Mouse (Mus musculus): ENCODE measurements around the gene Msln. TPM values are rescaled to one million over a fixed set of nuclear protein-coding genes. Genes with fewer than 3 reads are reported as not detected.

Gene Msln
- polyA plus RNA-seq, 1 experiment from 2014 or later, result 3.4 TPM

GRCm38 (mm10) chr17:25781339-25781738 lies 27.2 kb upstream of the Msln start:
- Histone ChIP-seq H3K27ac (ENCODE audit: low read depth, low read length) (no peak overlapping the region), H3K9ac (ENCODE audit: low read depth, low read length) (no peak overlapping the region), H3K4me2 (no peak overlapping the region), H3K9me3 (replicated peaks; ENCODE audit: control insufficient read depth, low read length) (no peaks in the 10 kb centered on the region), H3K4me1 (ENCODE audit: control insufficient read depth, insufficient read depth, low read length) (peaks cover 12% of the 10 kb centered on the region), H3K36me3 (ENCODE audit: control insufficient read depth, insufficient read depth, low read length) (peaks cover 18% of the 10 kb centered on the region), H3K4me3 (ENCODE audit: low read depth, low read length) (no peak overlapping the region), H3K27me3 (ENCODE audit: control insufficient read depth, insufficient read depth, low read length) (no peaks in the 10 kb centered on the region)
- WGBS (ENCODE audit: insufficient replicate concordance), result 76% methylated on average over 6 of the region's 6 CpGs
- ATAC-seq (replicated peaks; ENCODE audit: insufficient number of reproducible peaks, low FRiP score, low TSS enrichment), result no peak

GRCm38 (mm10) chr17:25777948-25778347 lies 23.8 kb upstream of the Msln start:
- H3K9me3 ChIP-seq (replicated peaks; ENCODE audit: control insufficient read depth, low read length), result no peaks in the 10 kb centered on the region
- ATAC-seq (replicated peaks; ENCODE audit: insufficient number of reproducible peaks, low FRiP score, low TSS enrichment), result no peak
- H3K27ac ChIP-seq (ENCODE audit: low read depth, low read length), result no peak overlapping the region
- no peak overlapping the region for H3K4me3 ChIP-seq (ENCODE audit: low read depth, low read length)
- 91% methylated on average over 5 of the region's 5 CpGs for WGBS (ENCODE audit: insufficient replicate concordance)
- peaks cover 18% of the 10 kb centered on the region for H3K36me3 ChIP-seq (ENCODE audit: control insufficient read depth, insufficient read depth, low read length)
- no peaks in the 10 kb centered on the region for H3K27me3 ChIP-seq (ENCODE audit: control insufficient read depth, insufficient read depth, low read length)
- H3K4me1 ChIP-seq (ENCODE audit: control insufficient read depth, insufficient read depth, low read length), result peaks cover 6% of the 10 kb centered on the region
- no peak overlapping the region for H3K4me2 ChIP-seq
- no peak overlapping the region for H3K9ac ChIP-seq (ENCODE audit: low read depth, low read length)

GRCm38 (mm10) chr17:25775318-25776062 lies 21.3 kb upstream of the Msln start:
- Histone ChIP-seq H3K27me3 (ENCODE audit: control insufficient read depth, insufficient read depth, low read length) (no peaks in the 10 kb centered on the region), H3K27ac (ENCODE audit: low read depth, low read length) (no peak overlapping the region), H3K36me3 (ENCODE audit: control insufficient read depth, insufficient read depth, low read length) (0 out of 2 replicates have a peak, but pooled peaks cover 2% of the 10 kb centered on the region), H3K9ac (ENCODE audit: low read depth, low read length) (no peak overlapping the region), H3K4me3 (ENCODE audit: low read depth, low read length) (no peak overlapping the region), H3K4me1 (ENCODE audit: control insufficient read depth, insufficient read depth, low read length) (peaks cover 6% of the 10 kb centered on the region), H3K4me2 (no peak overlapping the region), H3K9me3 (replicated peaks; ENCODE audit: control insufficient read depth, low read length) (no peaks in the 10 kb centered on the region)
- no peak for ATAC-seq (replicated peaks; ENCODE audit: insufficient number of reproducible peaks, low FRiP score, low TSS enrichment)
- 82% methylated on average over 10 of the region's 10 CpGs for WGBS (ENCODE audit: insufficient replicate concordance)

GRCm38 (mm10) chr17:25773549-25774120 lies 19.5 kb upstream of the Msln start, which contains the start of gene Narfl:
Narfl (plus strand) TSS chr17:25773776.
- Histone ChIP-seq H3K9me3 (replicated peaks; ENCODE audit: control insufficient read depth, low read length) (no peaks in the 10 kb centered on the region), H3K27me3 (ENCODE audit: control insufficient read depth, insufficient read depth, low read length) (peaks cover 5% of the 10 kb centered on the region; the same call in 1 of the 2 replicates), H3K27ac (ENCODE audit: low read depth, low read length) (no peak within 1 kb of the TSS), H3K9ac (ENCODE audit: low read depth, low read length) (peak within 1 kb of the TSS; percentile 92), H3K36me3 (ENCODE audit: control insufficient read depth, insufficient read depth, low read length) (0 out of 2 replicates have a peak, but pooled peaks cover 2% of the 10 kb centered on the region), H3K4me3 (ENCODE audit: low read depth, low read length) (peak within 1 kb of the TSS; percentile 88), H3K4me1 (ENCODE audit: control insufficient read depth, insufficient read depth, low read length) (peaks cover 6% of the 10 kb centered on the region), H3K4me2 (peak within 1 kb of the TSS; percentile 94)
- WGBS (ENCODE audit: insufficient replicate concordance), result under 1% methylated on average over 37 of the region's 37 CpGs
- ATAC-seq (replicated peaks; ENCODE audit: insufficient number of reproducible peaks, low FRiP score, low TSS enrichment), result peak; percentile 69; the same call in 1 of the 2 replicates

- H3K4me3 ChIP-seq (ENCODE audit: low read depth, low read length), result no peak overlapping the region
- H3K4me2 ChIP-seq, result no peak overlapping the region
- no peak for ATAC-seq (replicated peaks; ENCODE audit: insufficient number of reproducible peaks, low FRiP score, low TSS enrichment)
- H3K9ac ChIP-seq (ENCODE audit: low read depth, low read length), result no peak overlapping the region
- peaks cover 7% of the 10 kb centered on the region for H3K27me3 ChIP-seq (ENCODE audit: control insufficient read depth, insufficient read depth, low read length)
- no peak overlapping the region for H3K27ac ChIP-seq (ENCODE audit: low read depth, low read length)
- no peaks in the 10 kb centered on the region for H3K9me3 ChIP-seq (replicated peaks; ENCODE audit: control insufficient read depth, low read length)
- WGBS (ENCODE audit: insufficient replicate concordance), result 65% methylated on average over 9 of the region's 9 CpGs
- no peaks in the 10 kb centered on the region for H3K36me3 ChIP-seq (ENCODE audit: control insufficient read depth, insufficient read depth, low read length)
- peaks cover 3% of the 10 kb centered on the region for H3K4me1 ChIP-seq (ENCODE audit: control insufficient read depth, insufficient read depth, low read length)
These were observed 15.2 kb upstream of the Msln start for GRCm38 (mm10) chr17:25769331-25769730.

- Histone ChIP-seq H3K4me3 (ENCODE audit: low read depth, low read length) (no peak overlapping the region), H3K27me3 (ENCODE audit: control insufficient read depth, insufficient read depth, low read length) (peaks cover 7% of the 10 kb centered on the region), H3K4me2 (no peak overlapping the region), H3K9me3 (replicated peaks; ENCODE audit: control insufficient read depth, low read length) (no peaks in the 10 kb centered on the region), H3K9ac (ENCODE audit: low read depth, low read length) (no peak overlapping the region), H3K4me1 (ENCODE audit: control insufficient read depth, insufficient read depth, low read length) (no peaks in the 10 kb centered on the region), H3K27ac (ENCODE audit: low read depth, low read length) (no peak overlapping the region), H3K36me3 (ENCODE audit: control insufficient read depth, insufficient read depth, low read length) (no peaks in the 10 kb centered on the region)
- 64% methylated on average over 5 of the region's 5 CpGs for WGBS (ENCODE audit: insufficient replicate concordance)
- no peak for ATAC-seq (replicated peaks; ENCODE audit: insufficient number of reproducible peaks, low FRiP score, low TSS enrichment)
These were observed 11.7 kb upstream of the Msln start for GRCm38 (mm10) chr17:25765886-25766285.

- H3K4me1 ChIP-seq (ENCODE audit: control insufficient read depth, insufficient read depth, low read length), result no peaks in the 10 kb centered on the region
- ATAC-seq (replicated peaks; ENCODE audit: insufficient number of reproducible peaks, low FRiP score, low TSS enrichment), result no peak
- no peaks in the 10 kb centered on the region for H3K9me3 ChIP-seq (replicated peaks; ENCODE audit: control insufficient read depth, low read length)
- H3K4me3 ChIP-seq (ENCODE audit: low read depth, low read length), result no peak overlapping the region
- H3K9ac ChIP-seq (ENCODE audit: low read depth, low read length), result no peak overlapping the region
- peaks cover 2% of the 10 kb centered on the region; the same call in 1 of the 2 replicates for H3K27me3 ChIP-seq (ENCODE audit: control insufficient read depth, insufficient read depth, low read length)
- no peak overlapping the region for H3K27ac ChIP-seq (ENCODE audit: low read depth, low read length)
- WGBS (ENCODE audit: insufficient replicate concordance), result 35% methylated on average over 3 of the region's 3 CpGs
- no peaks in the 10 kb centered on the region for H3K36me3 ChIP-seq (ENCODE audit: control insufficient read depth, insufficient read depth, low read length)
- H3K4me2 ChIP-seq, result no peak overlapping the region
These were observed 8.4 kb upstream of the Msln start for GRCm38 (mm10) chr17:25762591-25762990.

- no peaks in the 10 kb centered on the region for H3K36me3 ChIP-seq (ENCODE audit: control insufficient read depth, insufficient read depth, low read length)
- 43% methylated on average over 4 of the region's 4 CpGs for WGBS (ENCODE audit: insufficient replicate concordance)
- H3K4me3 ChIP-seq (ENCODE audit: low read depth, low read length), result no peak overlapping the region
- no peak overlapping the region for H3K27ac ChIP-seq (ENCODE audit: low read depth, low read length)
- no peak overlapping the region for H3K4me2 ChIP-seq
- no peaks in the 10 kb centered on the region for H3K9me3 ChIP-seq (replicated peaks; ENCODE audit: control insufficient read depth, low read length)
- H3K27me3 ChIP-seq (ENCODE audit: control insufficient read depth, insufficient read depth, low read length), result peaks cover 2% of the 10 kb centered on the region; the same call in 1 of the 2 replicates
- no peak for ATAC-seq (replicated peaks; ENCODE audit: insufficient number of reproducible peaks, low FRiP score, low TSS enrichment)
- no peaks in the 10 kb centered on the region for H3K4me1 ChIP-seq (ENCODE audit: control insufficient read depth, insufficient read depth, low read length)
- H3K9ac ChIP-seq (ENCODE audit: low read depth, low read length), result no peak overlapping the region
These were observed 7.4 kb upstream of the Msln start for GRCm38 (mm10) chr17:25761561-25761970.
